Mouse (Mus musculus) G1E (cell line): ENCODE results near the gene Polr3e.

Experiments used
- CTCF ChIP-seq: IDR thresholded peaks from 2 replicates; pipeline ENCODE4 v1.5.1; 2012; ENCODE audit warnings: low read depth, low read length, inconsistent platforms, mixed read lengths
- GATA1 ChIP-seq: IDR thresholded peaks from 2 replicates; pipeline ENCODE4 v1.6.1; 2012; ENCODE audit warnings: borderline replicate concordance, low read length, inconsistent platforms, mixed read lengths
- POLR2AphosphoS5 ChIP-seq: IDR thresholded peaks from 2 replicates; pipeline ENCODE4 v1.6.1; 2012; ENCODE audit warnings: low read depth, low read length, inconsistent platforms; ENCODE audit not compliant: insufficient replicate concordance
- TAL1 ChIP-seq: conservative IDR thresholded peaks from 2 replicates; pipeline ENCODE4 v1.6.1; 2012; ENCODE audit warnings: low read depth, low read length, inconsistent platforms, mixed read lengths

- TF ChIP-seq CTCF, result no peak
- no peak for TF ChIP-seq TAL1
- TF ChIP-seq GATA1, result no peak
- no peak for TF ChIP-seq POLR2AphosphoS5
Observed at GRCm38 (mm10) chr7:120936522-120936921, 19.0 kb downstream of the Polr3e start.
